Mouse (Mus musculus) left cerebral cortex, adult 6 months (tissue): Measurements from ENCODE around the gene Prdm11. TPM values are rescaled to one million over a fixed set of nuclear protein-coding genes. Genes with fewer than 3 reads are reported as not detected.

ENCODE experiments used
- long read RNA-seq, 2 experiments: library from polyadenylated mRNA; unstranded; transcript quantifications; one replicate each; pipeline ENCODE4 v2.0.0; 2019 to 2020
- polyA plus RNA-seq: library from polyadenylated mRNA; unstranded; fragments of <200 nt; fragmentation: Nextera tagmentation; gene quantifications from 2 replicates; pipeline ENCODE4 v1.2.3, GENCODE M21; 2021

Prdm11 gene
- 0.56 and 2.1 TPM in 2 replicates for polyA plus RNA-seq
- long read RNA-seq, experiment 1, partial matches to known transcripts = 0 of 2 reads
- long read RNA-seq, experiment 1, other reads (novel, unspliced or antisense) = 2 of 2 reads
- long read RNA-seq, experiment 2, partial matches to known transcripts = 0 of 3 reads
- long read RNA-seq, experiment 2, other reads (novel, unspliced or antisense) = 3 of 3 reads

GRCm38 (mm10) chr2:93045818-93046508 lies at the start of gene Prdm11:
Gene Prdm11 (minus strand): TSS chr2:93046167.

Other genes with a start within 250 kb of the Prdm11 start
- gene Syt13, start 131.1 kb downstream of the Prdm11 start, polyA plus RNA-seq = 104 and 107 TPM in 2 replicates
- gene Trp53i11, start 141.4 kb upstream of the Prdm11 start, polyA plus RNA-seq = 38.9 and 54.1 TPM in 2 replicates